Mouse (Mus musculus) adrenal gland, adult 18-20 months (tissue): ENCODE results near the gene Fkbp8. TPM values are rescaled to one million over a fixed set of nuclear protein-coding genes. Genes with fewer than 3 reads are reported as not detected.

ENCODE experiments used
- DNase-seq, 2 experiments: peaks; one replicate each; pipeline ENCODE4 v3.0.0; 2021 to 2022; ENCODE audit warnings: low spot score in 2 of 2
- total RNA-seq, 2 experiments: library from RNA; stranded (reverse); gene quantifications; 1 replicate in 1 of 2; 2 replicates in 1 of 2; pipeline ENCODE4 v1.2.3; 2021

Gene Fkbp8
- total RNA-seq, 2 experiments from 2014 or later, result 257 to 332 TPM

GRCm38 (mm10) chr8:70522592-70523403, 4.7 kb upstream of the Fkbp8 start:
- DNase-seq, result peak; percentile 94 to 96

DNA sequence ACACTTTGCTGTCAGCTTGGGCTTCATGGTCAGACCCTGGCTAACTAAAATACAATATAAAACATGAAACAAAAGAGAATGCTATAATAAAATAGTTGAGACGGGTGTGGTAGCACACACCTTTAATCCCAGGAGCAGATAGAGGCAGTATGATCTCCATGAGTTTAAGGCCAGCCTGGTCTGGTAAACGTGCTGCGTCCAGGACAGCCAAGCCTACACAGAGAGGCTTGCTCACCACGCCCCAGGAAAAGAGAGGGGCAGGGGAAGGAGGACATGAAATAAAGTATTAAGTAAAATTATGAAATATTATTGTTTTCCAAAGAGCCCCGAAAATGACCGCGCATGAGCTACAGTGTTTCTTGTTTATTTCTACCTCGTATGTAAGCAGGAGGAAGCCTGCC, 413 bp upstream of the Fkbp8 start:
- DNase-seq, result no peak

GRCm38 (mm10) chr8:70528182-70528797, 766 bp downstream of the Fkbp8 start:
- DNase-seq, result no peak

DNA sequence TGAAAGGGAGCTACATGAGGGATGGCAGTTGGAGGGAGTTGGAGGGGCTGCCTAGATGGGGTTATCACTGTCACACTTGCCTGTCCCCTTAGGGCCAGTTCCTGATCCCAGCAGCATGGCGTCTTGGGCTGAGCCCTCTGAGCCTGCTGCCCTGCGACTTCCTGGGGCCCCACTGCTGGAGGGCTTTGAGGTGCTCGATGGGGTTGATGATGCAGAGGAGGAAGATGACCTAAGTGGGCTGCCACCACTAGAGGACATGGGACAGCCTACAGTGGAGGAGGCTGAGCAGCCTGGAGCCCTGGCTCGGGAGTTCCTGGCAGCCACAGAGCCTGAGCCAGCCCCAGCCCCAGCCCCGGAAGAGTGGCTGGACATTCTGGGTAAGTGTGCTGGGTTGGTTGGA, 1.8 kb downstream of the Fkbp8 start:
- no peak for DNase-seq

DNA sequence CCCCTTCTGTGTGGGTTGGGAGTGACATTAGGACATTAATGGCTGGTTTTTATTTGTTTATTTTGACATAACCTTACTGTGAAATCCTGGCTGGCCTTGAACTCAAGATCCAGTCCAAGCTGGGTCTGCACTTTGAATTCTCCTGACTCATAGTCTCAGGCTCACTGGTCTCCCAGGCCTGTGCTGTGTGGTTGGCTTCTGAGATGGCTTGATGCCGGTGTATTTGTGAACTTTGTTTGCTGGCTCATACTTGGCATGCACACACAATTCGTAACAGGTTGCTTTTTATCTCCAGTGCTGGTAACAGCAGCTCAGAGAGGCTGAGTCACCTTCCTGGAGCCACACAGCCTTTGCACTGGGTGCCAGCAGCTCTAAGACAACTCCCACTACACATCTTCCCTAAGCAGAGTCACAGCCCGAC, 2.2 kb downstream of the Fkbp8 start:
- no peak for DNase-seq

DNA sequence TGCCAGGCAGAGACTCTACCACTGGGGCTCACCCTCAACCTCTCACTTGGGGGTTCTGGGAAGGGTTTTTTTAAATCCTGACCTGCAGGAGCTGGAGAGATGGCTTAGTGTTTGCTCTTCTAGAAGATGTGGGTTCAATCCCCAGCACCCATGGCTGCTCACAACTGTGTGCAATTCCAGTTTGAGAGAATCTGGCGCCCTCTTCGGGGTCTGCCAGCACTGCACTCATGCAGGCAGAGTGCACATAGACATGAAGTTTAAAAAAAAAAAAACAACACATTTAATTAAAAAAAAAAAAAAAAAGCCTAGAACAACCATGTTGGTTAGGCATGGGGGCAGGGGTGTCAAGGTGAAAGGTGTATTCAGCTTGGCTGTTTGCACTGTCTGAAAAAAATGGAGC, 2.8 kb downstream of the Fkbp8 start:
- no peak for DNase-seq

DNA sequence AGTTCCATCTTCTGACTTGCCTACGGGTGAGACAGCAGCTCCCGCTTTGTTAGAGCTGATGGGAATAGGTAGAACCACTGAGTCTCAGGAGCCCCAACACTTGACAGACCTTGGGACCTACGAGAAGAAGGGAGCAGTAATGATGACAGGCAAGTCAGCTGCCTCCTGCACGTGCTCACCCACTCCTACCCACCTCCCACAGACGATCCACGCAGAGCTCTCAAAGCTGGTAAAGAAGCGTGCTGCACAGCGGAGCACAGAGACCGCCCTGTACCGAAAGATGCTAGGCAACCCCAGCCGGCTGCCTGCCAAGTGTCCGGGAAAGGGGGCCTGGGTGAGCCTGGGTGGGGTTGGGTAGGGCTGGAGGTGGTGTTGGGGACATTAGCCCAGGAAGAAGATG, 6.8 kb downstream of the Fkbp8 start:
- DNase-seq, result no peak

DNA sequence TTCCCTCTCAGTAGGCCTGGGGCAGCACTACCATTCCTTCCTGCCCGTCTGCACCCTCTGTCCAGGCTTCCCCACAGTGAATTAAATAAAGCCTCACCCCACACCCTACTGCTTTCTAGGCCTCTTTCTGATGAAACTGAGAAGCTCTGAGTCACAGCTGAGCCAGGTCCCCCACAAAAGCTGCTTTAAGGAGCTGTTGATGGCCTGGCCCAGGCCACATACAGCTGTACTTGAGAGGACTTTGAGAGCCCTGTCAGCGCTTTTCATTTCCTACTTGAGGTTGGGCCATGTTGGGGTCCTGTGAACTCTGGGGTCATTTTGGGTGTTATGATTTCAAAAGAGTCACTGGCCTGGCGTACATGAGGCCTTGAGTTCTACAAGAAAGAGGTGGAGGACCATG, 7.7 kb downstream of the Fkbp8 start:
- DNase-seq, result no peak

DNA sequence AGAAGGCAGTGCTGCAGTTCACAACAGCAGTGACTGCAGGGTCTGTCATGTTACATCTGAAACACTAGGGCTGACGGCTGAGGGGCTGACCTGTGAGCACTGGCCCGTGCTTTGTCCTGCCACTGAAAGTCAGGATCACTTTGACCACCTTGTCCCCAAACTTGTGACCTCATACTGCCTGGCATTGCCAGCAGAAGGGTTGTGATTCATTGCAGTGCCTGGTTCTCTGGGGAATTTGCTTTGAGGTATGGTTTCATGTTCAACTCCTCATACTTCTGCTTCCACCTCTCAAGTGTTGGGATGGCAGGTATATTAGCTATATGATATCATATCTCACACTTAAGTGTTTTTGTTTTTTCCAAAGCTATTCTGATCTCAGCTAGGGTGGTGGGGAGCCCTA, 8.2 kb downstream of the Fkbp8 start:
- DNase-seq, result no peak

GRCm38 (mm10) chr8:70538024-70538579, 10.6 kb downstream of the Fkbp8 start:
- DNase-seq, result peak; percentile 55 to 57

DNA sequence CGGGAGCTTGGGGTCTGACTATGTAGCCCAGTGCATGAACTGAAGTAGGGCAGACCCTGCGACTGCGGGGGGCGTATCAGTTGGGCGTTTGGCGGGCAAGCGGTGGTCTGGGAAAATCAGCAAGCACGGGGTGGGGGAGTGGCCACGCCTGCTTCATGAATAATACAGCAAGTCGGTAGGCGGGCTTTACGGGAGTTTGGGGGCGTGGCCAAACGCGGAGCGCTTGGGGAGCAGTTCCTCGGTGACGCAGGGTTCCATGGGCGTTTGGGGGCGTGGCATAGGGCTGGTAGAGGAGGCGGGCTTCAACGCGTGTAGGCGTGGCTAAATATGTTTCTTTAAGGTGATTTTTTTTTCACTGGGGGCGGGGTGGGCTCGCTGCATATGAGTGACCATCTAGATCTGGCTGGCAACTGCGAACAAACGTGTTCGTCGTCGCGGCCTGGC, 11.1 kb downstream of the Fkbp8 start:
- DNase-seq, result peak; percentile 99

DNA sequence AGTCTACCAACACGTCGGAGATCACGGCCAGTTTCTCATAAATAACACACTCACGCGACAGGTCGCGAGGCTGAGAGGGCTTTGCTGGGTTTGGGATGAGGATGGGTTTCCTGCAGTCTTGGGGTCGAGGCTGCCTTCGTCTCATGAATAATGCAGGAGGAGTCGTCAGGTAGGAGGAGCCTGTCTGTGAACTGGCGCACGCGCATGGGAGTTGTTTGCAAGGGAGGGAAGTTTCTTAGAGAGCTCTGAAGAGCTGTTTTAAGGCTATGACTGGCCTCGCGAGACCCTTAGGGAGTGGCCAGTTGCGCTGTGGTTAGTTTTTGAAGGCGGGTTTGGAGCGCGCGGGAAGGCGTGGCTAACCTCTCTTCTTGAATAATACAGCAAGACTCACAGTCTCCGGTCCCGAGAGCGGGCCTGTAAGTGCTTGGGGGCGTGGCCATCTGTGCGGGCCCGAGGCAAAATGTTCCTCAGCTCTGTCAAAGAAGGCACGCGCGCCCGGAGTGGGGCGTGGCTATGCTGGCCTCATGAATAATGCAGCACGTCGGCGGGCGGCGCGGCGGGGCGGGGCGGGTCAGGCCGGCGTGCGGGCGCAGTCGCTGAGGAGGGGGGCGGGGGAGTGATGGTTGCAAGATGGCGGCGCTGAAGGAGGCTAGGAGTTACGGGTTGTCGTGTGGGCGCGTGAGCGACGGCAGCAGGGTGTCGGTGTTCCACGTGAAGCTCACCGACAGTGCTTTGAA, 11.7 kb downstream of the Fkbp8 start, which contains the start of gene Ell:
Ell (plus strand) TSS at position 381 of the 737 bp plus-strand sequence.
- peak; percentile 99 for DNase-seq

DNA sequence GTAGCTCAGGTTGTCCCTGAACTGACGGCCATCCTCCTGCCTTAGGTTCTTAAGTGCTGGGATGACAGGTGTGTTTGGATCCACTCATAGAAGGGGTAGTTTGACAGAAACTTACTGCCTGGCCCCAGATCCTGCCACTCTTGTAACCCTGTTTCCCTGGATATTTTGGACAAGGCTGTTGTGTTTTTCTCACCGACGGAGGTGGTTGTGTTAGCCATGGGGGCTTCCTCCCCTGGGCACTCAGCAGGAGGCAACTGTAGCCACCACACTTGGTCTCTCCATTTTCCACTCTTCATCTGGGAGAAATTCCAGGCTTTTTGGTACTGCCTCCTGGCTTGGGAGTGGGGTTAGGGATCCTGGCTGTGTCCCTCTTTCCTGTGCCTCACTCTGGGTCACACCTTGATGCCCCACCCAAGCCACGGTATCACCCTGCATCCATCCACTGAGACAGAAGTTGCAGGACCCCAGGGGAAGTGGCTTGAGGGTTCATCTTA, 12.5 kb downstream of the Fkbp8 start:
- DNase-seq, result no peak

GRCm38 (mm10) chr8:70540507-70541071, 13.1 kb downstream of the Fkbp8 start:
- no peak for DNase-seq

DNA sequence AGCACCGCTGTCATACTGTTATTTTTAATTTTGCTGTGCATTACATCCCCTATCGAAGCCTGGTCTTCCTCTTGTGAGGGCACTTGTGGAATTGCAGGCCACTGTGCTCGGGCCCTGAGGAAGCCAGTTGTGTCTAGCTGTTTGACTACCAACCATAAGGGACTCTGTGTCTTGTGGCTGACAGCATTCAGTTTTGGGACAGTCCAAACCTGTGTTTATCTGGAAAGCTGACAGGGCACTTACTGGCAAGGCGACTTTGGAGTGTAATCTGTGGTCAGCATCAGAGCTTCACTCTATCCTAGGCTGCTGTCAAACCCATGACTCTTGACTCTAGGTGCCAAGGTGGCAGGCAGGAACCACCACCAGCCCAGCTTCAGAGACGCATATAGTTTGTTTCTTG, 13.6 kb downstream of the Fkbp8 start:
- DNase-seq, result no peak

DNA sequence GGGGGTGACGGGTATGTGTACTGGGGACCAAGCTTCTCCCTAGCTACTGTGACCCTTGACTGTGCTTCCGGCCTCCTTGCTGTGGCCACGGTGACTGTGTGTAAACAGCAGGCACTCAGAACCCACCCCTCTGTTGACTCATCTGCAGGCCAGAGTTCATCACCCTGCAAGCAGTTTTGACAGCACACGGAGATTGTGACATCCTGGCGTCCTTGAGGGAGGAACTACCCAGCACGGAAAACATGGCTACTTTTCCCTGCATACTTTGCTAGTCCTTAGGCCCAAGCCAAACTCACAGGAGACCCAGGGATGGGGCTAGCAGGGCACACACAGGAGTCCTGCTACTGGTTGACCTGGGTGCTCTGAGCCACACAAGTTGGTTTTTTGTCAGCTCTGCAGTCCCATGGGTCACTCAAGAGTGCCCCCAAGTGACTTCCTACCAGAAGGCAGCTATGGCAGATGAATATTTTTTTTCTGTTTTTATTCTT, 16.7 kb downstream of the Fkbp8 start:
- DNase-seq, result peak; percentile 54 to 64

DNA sequence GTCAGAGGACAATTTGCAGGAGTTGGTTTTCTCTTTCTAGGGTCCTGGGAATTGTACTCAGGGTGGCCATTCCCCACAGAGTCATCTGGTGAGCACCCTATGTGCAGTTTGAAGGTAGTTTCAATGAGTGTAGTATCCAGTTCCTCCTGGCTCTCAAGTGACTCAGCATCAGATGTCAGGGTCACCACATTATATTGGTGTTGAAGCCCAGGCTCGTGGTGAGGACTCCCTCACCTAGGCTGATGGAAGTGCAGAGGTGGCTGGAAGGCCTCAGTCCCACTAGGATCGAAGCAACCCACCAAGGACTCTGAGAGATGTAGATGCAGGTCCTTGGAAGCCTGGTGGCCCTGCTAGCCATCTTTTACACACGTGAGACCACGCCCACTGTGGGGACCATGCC, 18.9 kb downstream of the Fkbp8 start:
- DNase-seq, result no peak

DNA sequence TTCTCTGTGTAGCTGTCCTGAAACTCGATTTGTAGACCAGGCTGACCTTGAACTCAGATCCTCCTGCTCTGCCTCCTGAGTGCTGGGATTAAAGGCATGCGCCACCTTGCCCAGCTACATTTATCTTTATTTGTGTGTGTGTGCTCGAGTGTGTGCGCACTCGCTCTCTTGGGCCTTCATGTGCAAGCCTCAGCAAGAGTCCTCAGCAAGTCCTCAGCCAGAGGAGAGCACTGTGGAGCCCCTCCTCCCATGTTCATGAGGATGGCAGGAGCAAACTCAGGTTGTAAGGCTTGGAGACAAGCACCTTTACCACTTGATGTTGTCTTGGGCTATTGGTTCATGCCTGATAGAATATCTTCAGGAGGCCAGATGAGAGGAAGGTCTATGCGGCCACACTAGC, 20.2 kb downstream of the Fkbp8 start:
- no peak for DNase-seq

- DNase-seq, result no peak
These were observed 22.1 kb downstream of the Fkbp8 start for GRCm38 (mm10) chr8:70549412-70550184.

DNA sequence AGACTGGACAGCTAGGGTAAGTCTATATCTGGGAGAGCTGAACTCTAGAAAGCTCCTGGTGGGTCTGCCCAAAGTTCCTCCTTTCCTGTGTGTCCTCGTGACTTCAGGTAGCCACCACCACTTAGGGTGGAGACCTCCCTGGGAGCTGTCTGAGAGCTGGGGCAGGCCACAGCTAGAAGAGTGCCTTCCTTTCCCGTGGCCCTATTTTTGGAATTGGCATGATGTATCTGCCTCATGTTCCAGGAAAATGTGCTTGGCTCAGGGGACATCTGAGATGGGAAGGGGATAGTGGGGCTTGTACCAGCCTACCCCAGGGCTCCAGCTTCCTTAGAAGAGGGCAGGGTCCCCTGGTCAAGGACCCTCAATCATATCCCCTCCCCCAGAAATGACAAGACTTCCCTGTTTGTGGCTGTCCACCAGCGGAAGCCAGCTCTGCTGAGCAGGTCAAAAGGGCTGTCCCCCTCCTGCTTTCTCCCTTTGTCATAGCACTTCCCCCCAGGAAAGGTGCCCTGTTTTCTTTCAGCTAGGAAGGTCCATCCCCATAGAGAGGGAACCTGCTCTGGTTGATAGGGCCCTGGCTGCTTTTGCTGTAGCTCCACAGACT, 24.1 kb downstream of the Fkbp8 start:
- DNase-seq, result no peak
